Mouse (Mus musculus) embryonic facial prominence, embryonic 12.5 days (tissue): ENCODE measurements around the gene Vmn1r87. TPM values are rescaled to one million over a fixed set of nuclear protein-coding genes. Genes with fewer than 3 reads are reported as not detected.
"Not testable (repeated sequence)": the region's sequence is repeated elsewhere in the genome, so short reads cannot be mapped to it uniquely, and the experiment has no call there.

Experiments
- ATAC-seq: fragments of 200-750 bp; cut with Nextera tagmentation; 2 replicates; pipeline ENCODE4 v1.8.0; 2017; ENCODE audit not compliant: insufficient number of reproducible peaks, insufficient read depth, low FRiP score, low TSS enrichment
- H3K27ac ChIP-seq: fragments of 300-500 bp; sonication (generic); 2 replicates; pipeline ENCODE4 v1.5.1; 2016; ENCODE audit warnings: mild to moderate bottlenecking
- H3K27me3 ChIP-seq: fragments of 300-500 bp; sonication (generic); 2 replicates; pipeline ENCODE4 v1.6.1; 2016; ENCODE audit warnings: mild to moderate bottlenecking, moderate library complexity
- H3K36me3 ChIP-seq: fragments of 300-500 bp; sonication (generic); 2 replicates; pipeline ENCODE4 v1.6.1; 2016; ENCODE audit warnings: mild to moderate bottlenecking
- H3K4me1 ChIP-seq: fragments of 300-500 bp; sonication (generic); 2 replicates; pipeline ENCODE4 v1.6.1; 2016
- H3K4me2 ChIP-seq: fragments of 300-500 bp; sonication (generic); replicated peaks from 2 replicates; pipeline ENCODE4 v1.6.1; 2016; ENCODE audit warnings: mild to moderate bottlenecking, moderate library complexity
- H3K4me3 ChIP-seq: fragments of 300-500 bp; sonication (generic); 2 replicates; pipeline ENCODE4 v1.5.1; 2016; ENCODE audit warnings: mild to moderate bottlenecking
- H3K9ac ChIP-seq: fragments of 300-500 bp; sonication (generic); 2 replicates; pipeline ENCODE4 v1.6.1; 2016; ENCODE audit warnings: mild to moderate bottlenecking, moderate library complexity
- H3K9me3 ChIP-seq: fragments of 300-500 bp; sonication (generic); 2 replicates; pipeline ENCODE4 v1.6.1; 2016; ENCODE audit warnings: mild to moderate bottlenecking, moderate library complexity
- WGBS: fragments of 180-500 bp; shearing (Covaris S2); methylation state at CpG from one replicate; pipeline ENCODE4 v1.1.7; 2016; 5-methylcytosine and 5-hydroxymethylcytosine counted together
- polyA plus RNA-seq: library from polyadenylated mRNA; unstranded; fragments of >200 nt; fragmentation: Nextera tagmentation; extraction: Ambion mirVana; gene quantifications from 2 replicates; pipeline ENCODE4 v1.2.1, GENCODE M21; 2016

Vmn1r87 gene
- polyA plus RNA-seq = not detected in 2 replicates

- no peaks in the 10 kb centered on the region for H3K27me3 ChIP-seq
- 86% methylated on average over 1 of the region's 1 CpGs for WGBS
Observed at GRCm38 (mm10) chr7:13140057-13140456, at the start of gene Vmn1r87. Gene Vmn1r87, minus strand, starts transcription at chr7:13140157.

GRCm38 (mm10) chr7:13159268-13159667 lies 19.3 kb upstream of the Vmn1r87 start, which contains the start of gene Vmn1r88:
Gene Vmn1r88, plus strand, starts transcription at chr7:13159568.
- Histone ChIP-seq H3K4me2 (no peak within 1 kb of the TSS), H3K36me3 (no peaks in the 10 kb centered on the region), H3K27ac (no peak within 1 kb of the TSS), H3K9ac (no peak within 1 kb of the TSS), H3K27me3 (no peaks in the 10 kb centered on the region), H3K9me3 (no peaks in the 10 kb centered on the region), H3K4me1 (no peaks in the 10 kb centered on the region), H3K4me3 (no peak within 1 kb of the TSS)
- no peak for ATAC-seq

More at GRCm38 (mm10) chr7:13140057-13140456, at the start of gene Vmn1r87:
- Histone ChIP-seq H3K4me3 (no peak within 1 kb of the TSS), H3K9me3 (no peaks in the 10 kb centered on the region), H3K36me3 (no peaks in the 10 kb centered on the region), H3K9ac (no peak within 1 kb of the TSS), H3K27ac (no peak within 1 kb of the TSS), H3K4me1 (no peaks in the 10 kb centered on the region), H3K4me2 (no peak within 1 kb of the TSS)
- no peak for ATAC-seq

GRCm38 (mm10) chr7:13137340-13137739 lies 2.6 kb downstream of the Vmn1r87 start:
- no peak overlapping the region for H3K9ac ChIP-seq
- H3K9me3 ChIP-seq = no peaks in the 10 kb centered on the region
- H3K4me1 ChIP-seq = no peaks in the 10 kb centered on the region
- no peaks in the 10 kb centered on the region for H3K27me3 ChIP-seq
- ATAC-seq = peak; percentile 80
- no peak overlapping the region for H3K27ac ChIP-seq
- no peaks in the 10 kb centered on the region for H3K36me3 ChIP-seq
- no peak overlapping the region for H3K4me3 ChIP-seq
- H3K4me2 ChIP-seq = no peak overlapping the region

GRCm38 (mm10) chr7:13131856-13132255 lies 8.1 kb downstream of the Vmn1r87 start:
- Histone ChIP-seq H3K9ac (no peak overlapping the region), H3K36me3 (no peaks in the 10 kb centered on the region), H3K4me3 (no peak overlapping the region), H3K27ac (no peak overlapping the region), H3K4me2 (no peak overlapping the region), H3K4me1 (no peaks in the 10 kb centered on the region), H3K9me3 (no peaks in the 10 kb centered on the region), H3K27me3 (no peaks in the 10 kb centered on the region)
- ATAC-seq = no peak
- 83% methylated on average over 2 of the region's 2 CpGs for WGBS

GRCm38 (mm10) chr7:13123554-13124153 lies 16.3 kb downstream of the Vmn1r87 start:
- H3K36me3 ChIP-seq, H3K9ac ChIP-seq, H3K27me3 ChIP-seq, H3K9me3 ChIP-seq, H3K4me1 ChIP-seq, H3K27ac ChIP-seq: not testable (repeated sequence)
- H3K4me2 ChIP-seq = peak overlapping the region; percentile 43
- ATAC-seq = peak; percentile 82
- WGBS = 3% methylated on average over 20 of the region's 34 CpGs
- peak overlapping the region; percentile 17; the same call in 1 of the 2 replicates for H3K4me3 ChIP-seq

- no peaks in the 10 kb centered on the region for H3K9me3 ChIP-seq
Observed at GRCm38 (mm10) chr7:13119817-13120216, 20.1 kb downstream of the Vmn1r87 start, which contains the start of gene Vmn1r86. Gene Vmn1r86, minus strand, starts transcription at chr7:13119917.

GRCm38 (mm10) chr7:13095073-13095472 lies 44.9 kb downstream of the Vmn1r87 start, which contains the start of gene Vmn1r85:
Gene Vmn1r85, minus strand, starts transcription at chr7:13095173.
- Histone ChIP-seq H3K27ac (no peak within 1 kb of the TSS), H3K9ac (no peak within 1 kb of the TSS), H3K4me2 (no peak within 1 kb of the TSS), H3K36me3 (no peaks in the 10 kb centered on the region), H3K9me3 (no peaks in the 10 kb centered on the region), H3K4me1 (no peaks in the 10 kb centered on the region), H3K4me3 (no peak within 1 kb of the TSS), H3K27me3 (no peaks in the 10 kb centered on the region)
- no peak for ATAC-seq
- WGBS = 54% methylated on average over 3 of the region's 3 CpGs

More at GRCm38 (mm10) chr7:13119817-13120216, 20.1 kb downstream of the Vmn1r87 start, which contains the start of gene Vmn1r86:
- ATAC-seq = no peak
- Histone ChIP-seq H3K4me2 (no peak within 1 kb of the TSS), H3K9ac (no peak within 1 kb of the TSS), H3K4me1 (no peaks in the 10 kb centered on the region), H3K27me3 (no peaks in the 10 kb centered on the region), H3K36me3 (no peaks in the 10 kb centered on the region), H3K27ac (no peak within 1 kb of the TSS), H3K4me3 (no peak within 1 kb of the TSS)

Other genes with a start within 250 kb of the Vmn1r87 start
- 16.8 and 18.2 TPM in 2 replicates for gene Zscan22, start 242.3 kb downstream of the Vmn1r87 start, polyA plus RNA-seq
- 833 and 862 TPM in 2 replicates for gene Rps5, start 217.9 kb downstream of the Vmn1r87 start, polyA plus RNA-seq
- gene Rnf225, start 212.7 kb downstream of the Vmn1r87 start, polyA plus RNA-seq = 0.95 and 1.0 TPM in 2 replicates
- 13.9 and 14.4 TPM in 2 replicates for gene Zfp324, start 174.3 kb downstream of the Vmn1r87 start, polyA plus RNA-seq
- 12.0 and 13.0 TPM in 2 replicates for gene Zfp446, start 162.3 kb downstream of the Vmn1r87 start, polyA plus RNA-seq
- 0.09 TPM in 1 of 2 replicates, not detected in the other for gene Slc27a5, start 142.0 kb downstream of the Vmn1r87 start, polyA plus RNA-seq
- 480 and 495 TPM in 2 replicates for gene Trim28, start 141.0 kb downstream of the Vmn1r87 start, polyA plus RNA-seq
- gene Zbtb45, start 130.1 kb downstream of the Vmn1r87 start, polyA plus RNA-seq = 28.8 and 29.9 TPM in 2 replicates
- 121 and 127 TPM in 2 replicates for gene Chmp2a, start 105.3 kb downstream of the Vmn1r87 start, polyA plus RNA-seq
- 166 and 183 TPM in 2 replicates for gene Ube2m, start 101.9 kb downstream of the Vmn1r87 start, polyA plus RNA-seq
- 3.8 TPM in 2 replicates for gene Mzf1, start 85.4 kb downstream of the Vmn1r87 start, polyA plus RNA-seq
- not detected in 2 replicates for gene Vmn1r85, start 45.0 kb downstream of the Vmn1r87 start, polyA plus RNA-seq
- not detected in 2 replicates for gene Vmn1r86, start 20.2 kb downstream of the Vmn1r87 start, polyA plus RNA-seq
- 0.03 TPM in 1 of 2 replicates, not detected in the other for gene Vmn1r88, start 19.4 kb upstream of the Vmn1r87 start, polyA plus RNA-seq
- gene Vmn1r89, start 72.9 kb upstream of the Vmn1r87 start, polyA plus RNA-seq = not detected in 2 replicates
- gene Lig1, start 137.1 kb upstream of the Vmn1r87 start, polyA plus RNA-seq = 117 and 120 TPM in 2 replicates
- gene Zswim9, start 138.6 kb upstream of the Vmn1r87 start, polyA plus RNA-seq = 14.2 and 15.8 TPM in 2 replicates
- 1.0 and 1.3 TPM in 2 replicates for gene Pla2g4c, start 184.5 kb upstream of the Vmn1r87 start, polyA plus RNA-seq